Mouse (Mus musculus) E14TG2a.4 (cell line): ENCODE results near the gene Usp7.

Experiments
- CTCF ChIP-seq: conservative IDR thresholded peaks from 2 replicates; pipeline ENCODE4 v1.5.1; 2014; ENCODE audit warnings: low read length
- NANOG ChIP-seq: IDR thresholded peaks from 2 replicates; pipeline ENCODE4 v1.6.1; 2014; ENCODE audit warnings: borderline replicate concordance, low read length, mixed read lengths

GRCm38 (mm10) chr16:8817872-8818271 is 25.8 kb upstream of the Usp7 start:
- TF ChIP-seq CTCF (no peak), NANOG (no peak)
